Mouse (Mus musculus): ENCODE measurements around the gene Fcrl6. TPM values are rescaled to one million over a fixed set of nuclear protein-coding genes. Genes with fewer than 3 reads are reported as not detected.

Gene Fcrl6
- total RNA-seq, 4 experiments from 2014 or later = not detected

GRCm38 (mm10) chr1:172549314-172549713, 53.0 kb downstream of the Fcrl6 start:
- DNase-seq (ENCODE audit: low spot score in 2 of 2) = no peak

GRCm38 (mm10) chr1:172548501-172548900, 53.9 kb downstream of the Fcrl6 start:
- DNase-seq (ENCODE audit: low spot score in 2 of 2) = no peak

Other genes starting within 250 kb of the Fcrl6 start
- 1 to 10 TPM; 3.2 to 3.4 (median 3.2) TPM for gene Pigm, start 226.0 kb downstream of the Fcrl6 start, total RNA-seq (2022)
- gene Slamf9, start 127.2 kb downstream of the Fcrl6 start, total RNA-seq (2022) = not detected
- gene Igsf9, start 120.8 kb downstream of the Fcrl6 start, total RNA-seq (2022) = under 1 TPM in 1 of 4 experiments, not detected in 3; 0.20 TPM
- gene Tagln2, start 102.5 kb downstream of the Fcrl6 start, total RNA-seq (2022) = 10 to 100 TPM in 3 of 4 experiments, 1 to 10 TPM in 1; 9.0 to 14.8 (median 10.9) TPM
- not detected for gene Cfap45, start 81.8 kb downstream of the Fcrl6 start, total RNA-seq (2022)
- not detected for gene Vsig8, start 46.6 kb downstream of the Fcrl6 start, total RNA-seq (2022)
- not detected for gene Slamf8, start 12.0 kb downstream of the Fcrl6 start, total RNA-seq (2022)
- gene Dusp23, start 30.4 kb upstream of the Fcrl6 start, total RNA-seq (2022) = 10 to 100 TPM; 28.1 to 33.7 (median 33.5) TPM
- under 1 TPM in 2 of 4 experiments, not detected in 2; 0.15 to 0.22 TPM for gene Crp, start 95.5 kb upstream of the Fcrl6 start, total RNA-seq (2022)

Measured in gastrocnemius, adult 8-10 months (tissue).